Comparison of ENCODE assay signal across 23 mouse cellular contexts in the genomic region with DNA sequence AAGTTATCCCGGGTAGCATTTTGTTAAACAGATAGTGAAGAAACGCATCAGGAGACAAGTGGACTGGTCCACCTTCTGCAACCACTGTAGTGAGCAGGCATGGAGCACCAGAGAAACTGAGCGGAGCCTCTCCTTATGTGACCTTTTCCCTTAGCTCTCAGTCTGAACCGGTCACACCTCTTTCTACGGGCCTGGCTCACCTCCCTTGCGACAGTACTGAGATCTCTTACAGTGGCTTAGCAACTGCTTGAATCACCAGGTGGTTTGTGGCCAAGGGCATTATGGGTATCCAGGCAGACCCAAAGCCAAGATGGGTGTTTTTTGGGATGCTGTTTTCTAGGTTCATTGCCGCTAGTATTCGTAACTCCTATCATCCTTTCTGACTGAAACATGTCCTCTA. TPM values are rescaled to one million over a fixed set of nuclear protein-coding genes. Genes with fewer than 3 reads are reported as not detected.
DNase-seq lines count a peak whose midpoint lies in the region; ATAC-seq lines count a peak whose summit lies in the region.
"Had no signal": no experiment of that assay in that cellular context is flagged by ENCODE, and none has a peak within 500 bp of the region (broad histone marks: within the 10 kb centered on the region; RNA-seq: fewer than 3 reads in every experiment).

No protein-coding gene starts in this region.

- intact Hi-C loops in heart, postnatal 10 days (cut with DNase I): no loop called here

- H3K27ac ChIP-seq in heart, embryonic 16.5 days (ENCODE audit: low read length): peak overlapping the region; percentile 37; the same call in 1 of the 2 replicates
- H3K27ac ChIP-seq in limb, embryonic 13.5 days: peak overlapping the region; percentile 39; the same call in 1 of the 2 replicates
- H3K27ac ChIP-seq in limb, embryonic 10.5 days: no peak overlapping the region
- H3K27ac ChIP-seq: forebrain, embryonic 12.5 days; hindbrain, embryonic 15.5 days had no signal

- H3K9me3 ChIP-seq in heart, embryonic 16.5 days (replicated peaks; ENCODE audit: control insufficient read depth, low read length): no peaks in the 10 kb centered on the region
- no peaks in the 10 kb centered on the region for H3K9me3 ChIP-seq in limb, embryonic 13.5 days
- H3K9me3 ChIP-seq in limb, embryonic 10.5 days (replicated peaks): no peaks in the 10 kb centered on the region
- H3K9me3 ChIP-seq: forebrain, embryonic 12.5 days; heart, embryonic 12.5 days; hindbrain, embryonic 15.5 days had no signal

- no peak overlapping the region for H3K4me2 ChIP-seq in heart, embryonic 16.5 days (ENCODE audit: low read depth, low read length)
- H3K4me2 ChIP-seq in limb, embryonic 13.5 days (replicated peaks): no peak overlapping the region
- H3K4me2 ChIP-seq: forebrain, embryonic 12.5 days; heart, embryonic 12.5 days; hindbrain, embryonic 15.5 days had no signal

- no peak for DNase-seq in heart, postnatal 10 days
- DNase-seq in limb, embryonic 10.5 days (ENCODE audit: low spot score): no peak
- DNase-seq in ZHBTc4 (ENCODE audit: low read depth, low spot score): peak; percentile 62
- DNase-seq in gonadal fat pad, adult 2 months (ENCODE audit: low read depth): peak; percentile 46
- DNase-seq in layer of hippocampus, adult 8-10 months (ENCODE audit: low spot score in 2 of 2): no peak
- DNase-seq in Muller cell, postnatal 12 days (ENCODE audit: inconsistent ontology term): no peak
- DNase-seq: adrenal gland, postnatal 36 days; B cell, adult 2 months; cerebellum, adult 9-10 months; gastrocnemius, postnatal 36 days; heart, postnatal 4 days; kidney, postnatal 36 days; layer of hippocampus, adult 9-11 months; lung, postnatal 4 days; midbrain, embryonic 14.5 days; spleen, adult 18-20 months had no signal

- 88% methylated on average over 8 of the region's 8 CpGs for WGBS in heart, embryonic 16.5 days
- WGBS in limb, embryonic 13.5 days: 91% methylated on average over 8 of the region's 8 CpGs
- WGBS in limb, embryonic 10.5 days: 89% methylated on average over 8 of the region's 8 CpGs

- H3K4me1 ChIP-seq in heart, embryonic 16.5 days (ENCODE audit: control insufficient read depth, insufficient read depth, low read length): peaks cover 12% of the 10 kb centered on the region
- H3K4me1 ChIP-seq in limb, embryonic 13.5 days: peaks cover 10% of the 10 kb centered on the region; the same call in 1 of the 2 replicates
- H3K4me1 ChIP-seq in limb, embryonic 10.5 days: no peaks in the 10 kb centered on the region
- H3K4me1 ChIP-seq: hindbrain, embryonic 15.5 days had no signal

- no peaks in the 10 kb centered on the region for H3K27me3 ChIP-seq in heart, embryonic 16.5 days (ENCODE audit: control insufficient read depth, insufficient read depth, low read length)
- H3K27me3 ChIP-seq in limb, embryonic 13.5 days: no peaks in the 10 kb centered on the region
- no peaks in the 10 kb centered on the region for H3K27me3 ChIP-seq in limb, embryonic 10.5 days (ENCODE audit: low read depth, poor library complexity, severe bottlenecking)
- H3K27me3 ChIP-seq: CH12.LX; forebrain, embryonic 12.5 days; heart, embryonic 12.5 days; hindbrain, embryonic 15.5 days had no signal

- ATAC-seq in heart, embryonic 16.5 days (replicated peaks; ENCODE audit: extremely low read depth, insufficient read depth, low FRiP score): no peak
- ATAC-seq in limb, embryonic 13.5 days (ENCODE audit: low FRiP score, low read depth): no peak

- H3K4me3 ChIP-seq in heart, embryonic 16.5 days (ENCODE audit: low read length): no peak overlapping the region
- no peak overlapping the region for H3K4me3 ChIP-seq in limb, embryonic 13.5 days
- H3K4me3 ChIP-seq in limb, embryonic 10.5 days: no peak overlapping the region
- H3K4me3 ChIP-seq: erythroblast, embryonic 14.5 days; forebrain, embryonic 12.5 days; heart, embryonic 12.5 days; hindbrain, embryonic 15.5 days had no signal

- no peaks in the 10 kb centered on the region for H3K36me3 ChIP-seq in heart, embryonic 16.5 days (ENCODE audit: control insufficient read depth, insufficient read depth)
- H3K36me3 ChIP-seq in limb, embryonic 13.5 days: no peaks in the 10 kb centered on the region
- no peaks in the 10 kb centered on the region for H3K36me3 ChIP-seq in limb, embryonic 10.5 days
- H3K36me3 ChIP-seq: forebrain, embryonic 12.5 days; heart, embryonic 12.5 days; hindbrain, embryonic 15.5 days had no signal

- no peak overlapping the region for H3K9ac ChIP-seq in heart, embryonic 16.5 days (ENCODE audit: low read length)
- no peak overlapping the region for H3K9ac ChIP-seq in limb, embryonic 13.5 days
- H3K9ac ChIP-seq: forebrain, embryonic 12.5 days; heart, embryonic 12.5 days; hindbrain, embryonic 15.5 days had no signal

RNA-seq across cellular contexts. Expression of a gene that starts 16.4 kb away (rescaled TPM):
- polyA plus RNA-seq in heart, embryonic 16.5 days (2015; fragmentation: Nextera tagmentation; extraction: Ambion mirVana): 39.5 and 49.2 TPM in 2 replicates
- 100 to 1,000 TPM; 139 to 218 TPM for total RNA-seq in heart, postnatal 10 days (2021)
- polyA plus RNA-seq in limb, embryonic 13.5 days (2015; fragmentation: Nextera tagmentation; extraction: Ambion mirVana): 7.4 and 9.9 TPM in 2 replicates
- 12.1 and 12.4 TPM in 2 replicates for polyA plus RNA-seq in limb, embryonic 10.5 days (2016; fragmentation: Nextera tagmentation; extraction: Ambion mirVana)
- polyA plus RNA-seq in gonadal fat pad, adult 2 months (2012; rRNA removed): 12.6 and 39.0 TPM in 2 replicates
- total RNA-seq in layer of hippocampus, adult 8-10 months (2022): 10 to 100 TPM; 32.0 to 37.2 (median 36.6) TPM
- polyA plus RNA-seq: erythroblast, embryonic 14.5 days had no signal

Comparison
In these comparisons a context has a peak if more than half of its experiments do, and no peak if none do; other contexts are left out.
1. DNase-seq: peak in ZHBTc4 (single experiment) and gonadal fat pad, adult 2 months (single experiment); none in heart, postnatal 10 days (0 of 2), limb, embryonic 10.5 days (single experiment), layer of hippocampus, adult 8-10 months (0 of 2) and Muller cell, postnatal 12 days (single experiment).